Mouse (Mus musculus) activated CD4-positive, CD25-positive, alpha-beta regulatory T cell, adult 9 weeks (primary cell): ENCODE results near the gene Mpg. TPM values are rescaled to one million over a fixed set of nuclear protein-coding genes. Genes with fewer than 3 reads are reported as not detected.

Experiments used
- polyA plus RNA-seq: library from polyadenylated mRNA; unstranded; fragments of 100-300 nt; shearing (Covaris generic); gene quantifications from one replicate; pipeline ENCODE4 v1.2.1, GENCODE M21; 2017

Gene Mpg
- 35.5 TPM for polyA plus RNA-seq

GRCm38 (mm10) chr11:32226124-32226871, at the start of gene Mpg:
Gene Mpg, plus strand, starts transcription at chr11:32226505.

GRCm38 (mm10) chr11:32200075-32200601, 26.2 kb upstream of the Mpg start, which contains the start of gene Il9r:
Gene Il9r, minus strand, starts transcription at chr11:32200279.

GRCm38 (mm10) chr11:32205058-32205873, 21.0 kb upstream of the Mpg start, which contains the start of gene Snrnp25:
Gene Snrnp25, plus strand, starts transcription at chr11:32205415.

GRCm38 (mm10) chr11:32221951-32222409, 4.3 kb upstream of the Mpg start, which contains the start of gene Rhbdf1:
Gene Rhbdf1, minus strand, starts transcription at chr11:32222300.

DNA sequence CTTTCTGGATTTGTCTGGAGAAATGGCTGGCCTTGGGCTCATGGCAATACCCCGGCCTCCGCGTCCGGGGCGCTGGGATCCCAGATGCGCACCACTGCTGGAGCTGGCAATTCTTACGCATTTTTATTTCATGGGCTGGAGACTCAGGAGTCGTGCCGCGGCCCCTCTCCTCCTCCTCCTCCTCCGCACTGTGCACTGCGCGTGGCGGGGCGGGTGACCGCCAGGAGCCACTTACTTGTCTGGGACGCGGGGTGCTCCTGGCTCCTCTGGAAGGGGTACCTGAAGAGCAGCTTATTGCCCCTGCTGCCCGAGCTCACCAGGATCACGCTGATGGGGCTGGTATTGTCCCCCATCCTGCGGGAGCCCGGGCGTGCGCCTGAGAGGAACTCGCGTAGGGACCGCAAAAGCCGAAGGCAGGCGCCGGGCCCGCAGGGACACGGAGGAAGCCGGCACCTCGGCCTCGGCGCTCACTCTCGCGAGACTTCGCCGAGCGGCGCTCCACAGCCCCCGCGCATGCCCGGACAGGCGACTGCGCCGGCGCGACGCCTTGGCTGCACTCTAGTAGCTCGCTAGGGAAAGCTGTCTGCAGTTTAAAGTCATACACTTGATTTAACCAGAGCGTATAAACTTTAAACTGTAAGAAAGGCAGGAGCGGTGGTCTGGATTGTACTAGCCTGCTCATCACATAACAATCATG, 41.0 kb downstream of the Mpg start, which contains the start of gene Nprl3:
Nprl3 (minus strand) TSS at position 520 of the 697 bp plus-strand sequence.

DNA sequence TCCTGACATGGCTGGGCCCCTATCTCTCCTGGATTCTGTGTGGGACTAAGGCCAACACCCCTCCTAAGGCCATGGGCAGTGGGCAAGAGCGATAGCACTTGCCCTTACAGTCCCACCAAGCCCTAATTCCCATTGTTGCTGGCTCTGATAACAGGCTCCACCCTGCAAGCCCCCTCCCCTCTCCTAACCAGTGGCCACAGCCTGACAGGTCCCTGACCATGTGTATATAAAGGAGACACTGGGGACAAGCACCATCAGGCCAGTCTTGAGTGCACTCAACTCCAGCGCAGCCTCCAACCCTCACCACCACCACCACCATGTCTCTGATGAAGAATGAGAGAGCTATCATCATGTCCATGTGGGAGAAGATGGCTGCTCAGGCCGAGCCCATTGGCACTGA, 50.0 kb downstream of the Mpg start, which contains the start of gene Hba-x:
Hba-x (plus strand) TSS at position 54 of the 400 bp plus-strand sequence.

Other genes with a start within 250 kb of the Mpg start
- gene Nsg2, start 226.0 kb upstream of the Mpg start, polyA plus RNA-seq, result 134 TPM
- gene Il9r, start 26.2 kb upstream of the Mpg start, polyA plus RNA-seq, result 18.3 TPM
- 48.8 TPM for gene Snrnp25, start 21.1 kb upstream of the Mpg start, polyA plus RNA-seq
- 0.83 TPM for gene Rhbdf1, start 4.2 kb upstream of the Mpg start, polyA plus RNA-seq
- gene Nprl3, start 41.2 kb downstream of the Mpg start, polyA plus RNA-seq, result 70.8 TPM
- not detected for gene Hba-x, start 49.9 kb downstream of the Mpg start, polyA plus RNA-seq
- gene Hba-a1, start 57.0 kb downstream of the Mpg start, polyA plus RNA-seq, result 359 TPM
- gene Hbq1b, start 60.5 kb downstream of the Mpg start, polyA plus RNA-seq, result not detected
- 531 TPM for gene Hba-a2, start 70.0 kb downstream of the Mpg start, polyA plus RNA-seq
- gene Hbq1a, start 73.6 kb downstream of the Mpg start, polyA plus RNA-seq, result not detected
- gene Sh3pxd2b, start 121.3 kb downstream of the Mpg start, polyA plus RNA-seq, result 0.05 TPM
- gene Ubtd2, start 228.9 kb downstream of the Mpg start, polyA plus RNA-seq, result 3.7 TPM